Mouse (Mus musculus) lung, adult 2 months (tissue): ENCODE measurements around the gene Ermard.

Source experiments
- CTCF ChIP-seq: fragments of 200-500 bp; IDR thresholded peaks from 2 replicates; pipeline ENCODE4 v1.5.1; 2011; ENCODE audit warnings: mild to moderate bottlenecking, low read length, control low read depth; ENCODE audit not compliant: insufficient read depth
- POLR2A ChIP-seq: fragments of 200-500 bp; IDR thresholded peaks from 2 replicates; pipeline ENCODE4 v1.6.1; 2011; ENCODE audit warnings: low read depth, mild to moderate bottlenecking, control low read depth, low read length, borderline replicate concordance; ENCODE audit errors: extremely low read depth

DNA sequence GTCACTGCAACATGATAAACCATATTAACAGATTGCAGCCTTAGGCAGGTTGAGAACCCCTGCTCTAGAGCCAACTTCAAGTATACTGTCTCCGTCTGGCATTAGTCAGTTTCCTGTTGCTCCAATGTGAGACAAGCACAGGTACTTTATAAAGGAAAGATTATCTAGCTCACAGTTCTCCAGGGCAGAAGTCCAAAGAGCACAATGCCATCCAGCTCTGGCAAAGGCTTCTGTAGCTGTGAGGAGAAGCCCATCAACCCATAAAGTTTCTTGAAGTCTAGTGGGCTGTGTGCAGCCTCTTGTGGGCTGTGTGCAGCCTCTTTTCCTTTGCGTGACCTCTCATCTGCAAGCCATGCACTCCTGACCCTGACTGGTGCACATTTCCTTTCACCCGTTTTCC lies 74.5 kb downstream of the Ermard start:
- TF ChIP-seq POLR2A (no peak), CTCF (no peak)
